Mouse (Mus musculus) layer of hippocampus, adult 18-20 months (tissue): ENCODE data around the gene Mrpl53. TPM values are rescaled to one million over a fixed set of nuclear protein-coding genes. Genes with fewer than 3 reads are reported as not detected.

Experiments
- DNase-seq, 2 experiments: peaks; one replicate each; pipeline ENCODE4 v3.0.0; 2022; ENCODE audit warnings: low spot score in 2 of 2
- total RNA-seq, 2 experiments: library from RNA; stranded (reverse); gene quantifications; 2 replicates each; pipeline ENCODE4 v1.2.3; 2021

The Mrpl53 gene
- total RNA-seq, 2 experiments from 2014 or later = 58.4 to 69.3 TPM

DNA sequence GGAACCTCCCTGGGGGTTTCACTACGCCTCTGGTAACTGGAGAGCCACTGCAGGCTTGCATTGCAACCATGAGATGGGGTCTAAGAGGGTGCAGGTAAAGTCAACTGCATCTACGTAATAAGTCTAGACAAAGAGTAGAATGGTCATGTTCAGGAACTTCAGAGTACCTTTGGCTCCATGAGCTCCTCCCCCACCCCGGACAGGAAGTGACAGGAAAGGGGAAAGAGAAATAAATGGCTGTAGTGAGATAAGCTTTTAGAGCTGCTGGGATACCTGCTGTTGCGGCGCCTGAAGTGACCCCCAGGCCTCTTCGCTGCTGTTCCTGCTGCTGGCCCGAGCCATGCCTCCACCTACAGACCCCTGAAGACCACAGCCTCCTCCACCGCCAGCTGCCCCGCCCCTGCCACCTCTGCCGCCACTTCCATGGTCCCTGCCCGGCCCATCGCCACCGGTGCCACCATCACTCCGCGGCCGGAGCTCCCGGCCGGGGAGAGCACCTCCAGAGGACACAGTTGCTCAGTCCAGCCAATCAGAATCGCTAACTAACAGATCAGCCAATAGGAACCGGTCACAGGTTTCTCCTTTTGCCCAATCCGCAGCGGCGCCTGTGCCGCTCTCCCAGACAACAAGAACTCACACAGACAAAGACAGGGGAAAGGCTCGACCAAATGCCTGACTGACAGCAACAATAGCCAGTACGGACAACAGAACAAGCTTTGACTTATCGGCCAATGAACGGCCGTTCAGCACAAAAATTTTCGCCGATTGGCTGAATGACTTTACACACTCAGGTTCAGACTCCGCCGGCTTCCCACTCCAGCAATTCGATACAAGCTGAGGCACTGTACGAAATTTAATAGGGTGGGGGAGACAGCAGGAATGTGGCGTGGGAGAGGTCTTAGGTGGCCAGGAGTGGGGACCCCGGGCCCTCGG lies 12.4 kb downstream of the Mrpl53 start, which contains the start of gene Wbp1:
TSS of gene Wbp1 (minus strand) at position 630 of the 933 bp plus-strand sequence.
- DNase-seq = peak; percentile 97 to 99

DNA sequence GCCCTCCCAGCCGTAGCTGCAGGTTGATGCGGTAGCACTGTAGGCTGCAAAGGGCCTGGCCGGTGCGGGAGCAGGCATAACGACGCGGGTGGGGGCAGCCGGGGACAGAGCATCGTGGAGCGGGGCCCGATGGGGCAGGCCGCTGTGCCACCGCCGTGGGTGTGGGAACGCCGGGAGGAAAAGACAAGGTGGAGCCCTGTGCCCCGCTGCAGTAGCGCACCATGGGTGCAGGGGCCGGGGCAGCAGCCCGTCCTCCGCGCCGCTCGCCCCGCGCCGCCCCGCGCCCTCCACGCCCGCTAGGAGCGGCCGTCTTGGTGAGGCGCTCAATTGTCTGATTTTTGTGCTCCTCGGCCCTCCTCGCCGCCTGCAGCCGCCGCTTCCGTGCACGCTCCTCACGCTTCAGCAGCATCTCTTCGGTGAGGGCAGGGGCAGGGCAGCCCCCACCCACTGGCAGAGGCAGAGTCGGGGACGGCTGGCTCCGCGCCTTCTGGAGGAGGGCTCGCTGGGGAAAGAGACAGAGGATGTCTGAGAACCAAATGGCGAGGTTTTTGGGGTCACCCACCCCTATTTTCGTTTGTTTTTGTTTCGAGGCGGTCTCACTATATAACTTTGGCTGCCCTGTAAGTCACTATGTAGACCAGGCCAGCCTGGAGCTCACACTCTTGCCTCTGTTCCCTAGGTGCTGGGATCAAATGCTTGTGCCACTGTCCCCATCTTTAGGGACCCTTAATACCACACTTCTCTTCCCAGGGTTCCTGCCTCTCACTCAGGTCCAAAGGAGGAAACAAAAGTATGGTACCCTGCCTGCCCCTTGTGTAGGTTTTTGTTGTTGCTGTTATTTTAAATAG lies 13.2 kb downstream of the Mrpl53 start:
- no peak for DNase-seq

DNA sequence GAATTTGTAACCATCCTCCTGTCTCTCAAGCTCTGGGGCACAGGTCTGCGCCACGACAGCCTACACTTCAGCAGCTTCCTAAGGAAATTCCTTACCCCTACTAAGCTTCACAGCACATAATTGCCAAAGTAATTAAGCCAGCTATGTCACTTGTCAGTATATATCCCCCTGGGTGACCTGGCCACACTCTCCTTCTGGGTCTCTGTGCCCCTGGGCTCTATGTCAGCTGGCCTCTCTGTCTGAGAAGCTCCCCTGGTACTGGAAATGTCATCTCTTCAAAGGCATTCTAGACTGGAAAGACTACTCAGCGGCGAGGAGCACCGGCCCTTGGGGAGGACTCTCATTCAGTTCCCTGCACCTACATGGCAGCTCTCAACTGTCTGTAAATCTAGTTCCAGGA lies 14.1 kb downstream of the Mrpl53 start:
- DNase-seq = no peak

DNA sequence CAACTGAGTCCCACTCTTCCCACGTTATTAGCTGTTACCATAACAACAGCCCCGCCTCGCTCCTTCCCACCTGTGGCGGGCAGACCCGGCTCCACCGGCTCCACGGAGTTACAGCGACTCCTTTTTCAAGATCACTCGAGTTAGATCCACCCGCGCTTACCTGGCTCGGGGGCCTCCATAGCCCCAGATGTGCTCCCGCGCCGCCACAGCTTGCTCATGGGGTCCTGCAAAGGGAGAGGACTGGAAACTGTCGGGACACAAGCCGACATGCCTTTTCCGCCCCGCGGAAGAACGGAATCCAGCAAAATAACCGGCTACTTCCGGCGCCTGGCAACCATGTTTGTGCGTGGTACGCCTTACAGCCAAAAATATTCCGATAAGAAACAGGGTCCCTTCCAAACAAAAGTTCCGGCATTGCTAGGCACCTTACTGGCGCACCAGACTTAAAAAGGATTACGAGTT lies 16.0 kb downstream of the Mrpl53 start:
- DNase-seq = peak; percentile 82 to 93

DNA sequence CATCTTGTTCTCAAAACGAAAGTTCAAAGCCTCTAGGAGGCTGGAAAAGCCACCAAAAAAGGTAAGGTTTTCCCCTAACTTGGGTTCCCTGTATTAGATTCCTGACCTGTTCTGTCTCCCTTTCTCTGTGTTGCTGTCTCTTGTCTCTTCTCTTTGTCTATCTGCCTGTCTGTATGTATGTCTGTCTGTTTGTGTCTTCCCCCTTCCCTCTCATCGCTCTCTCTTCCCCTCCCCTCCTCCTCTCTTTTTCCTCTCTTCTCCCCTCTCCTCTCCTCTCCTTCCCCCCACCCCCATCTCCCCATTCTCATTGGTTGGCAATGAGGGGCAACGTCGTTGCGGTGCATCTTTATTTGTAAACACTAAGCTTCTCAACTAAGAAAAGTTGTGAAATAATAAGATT lies 16.5 kb downstream of the Mrpl53 start, which contains the start of gene Ino80b:
TSS of gene Ino80b (minus strand) at position 101 of the 400 bp plus-strand sequence.
- DNase-seq = no peak

DNA sequence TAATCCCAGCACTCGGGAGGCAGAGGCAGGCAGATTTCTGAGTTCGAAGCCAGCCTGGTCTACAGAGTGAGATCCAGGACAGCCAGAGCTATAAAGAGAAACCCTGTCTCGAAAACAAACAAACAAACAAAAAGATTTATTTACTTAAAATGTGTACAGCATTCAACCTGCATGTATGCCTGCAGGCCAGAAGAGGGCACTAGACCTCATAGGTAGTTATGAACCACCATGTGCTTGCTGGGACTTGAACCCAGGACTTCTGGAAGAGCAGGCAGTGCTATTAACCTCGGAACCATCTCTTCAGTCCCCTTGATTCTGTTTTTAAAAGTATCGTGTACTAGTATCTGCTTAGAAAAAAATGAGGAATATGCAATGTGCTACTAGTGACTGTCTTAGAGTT lies 18.6 kb downstream of the Mrpl53 start:
- no peak for DNase-seq

DNA sequence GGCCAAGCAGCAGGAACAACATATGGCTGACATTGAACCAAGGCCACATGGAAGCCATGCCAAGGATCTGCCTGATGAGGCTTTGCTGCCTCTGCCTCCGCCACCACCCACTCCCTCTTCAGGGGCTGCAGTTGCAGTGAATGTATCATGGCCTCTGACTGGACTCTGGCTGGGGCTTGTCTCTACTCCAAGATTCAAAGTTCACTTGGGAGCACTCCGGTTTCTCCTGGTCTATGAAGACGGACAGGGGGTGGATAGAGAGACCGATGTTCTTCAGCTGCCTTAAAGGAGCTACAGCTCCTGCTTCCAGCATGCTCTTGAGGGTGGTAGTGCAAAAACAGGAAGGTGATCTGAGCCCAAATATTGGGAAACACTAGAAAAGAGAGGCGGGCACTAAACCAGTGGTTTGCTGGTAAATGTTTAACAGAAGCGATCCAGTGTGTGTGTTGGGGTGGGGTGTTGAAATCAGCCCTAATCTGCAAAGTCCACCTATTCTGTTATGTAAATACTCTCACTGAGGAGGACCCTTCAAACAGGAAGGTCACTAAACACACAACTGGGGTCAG lies 22.7 kb downstream of the Mrpl53 start:
- no peak for DNase-seq

DNA sequence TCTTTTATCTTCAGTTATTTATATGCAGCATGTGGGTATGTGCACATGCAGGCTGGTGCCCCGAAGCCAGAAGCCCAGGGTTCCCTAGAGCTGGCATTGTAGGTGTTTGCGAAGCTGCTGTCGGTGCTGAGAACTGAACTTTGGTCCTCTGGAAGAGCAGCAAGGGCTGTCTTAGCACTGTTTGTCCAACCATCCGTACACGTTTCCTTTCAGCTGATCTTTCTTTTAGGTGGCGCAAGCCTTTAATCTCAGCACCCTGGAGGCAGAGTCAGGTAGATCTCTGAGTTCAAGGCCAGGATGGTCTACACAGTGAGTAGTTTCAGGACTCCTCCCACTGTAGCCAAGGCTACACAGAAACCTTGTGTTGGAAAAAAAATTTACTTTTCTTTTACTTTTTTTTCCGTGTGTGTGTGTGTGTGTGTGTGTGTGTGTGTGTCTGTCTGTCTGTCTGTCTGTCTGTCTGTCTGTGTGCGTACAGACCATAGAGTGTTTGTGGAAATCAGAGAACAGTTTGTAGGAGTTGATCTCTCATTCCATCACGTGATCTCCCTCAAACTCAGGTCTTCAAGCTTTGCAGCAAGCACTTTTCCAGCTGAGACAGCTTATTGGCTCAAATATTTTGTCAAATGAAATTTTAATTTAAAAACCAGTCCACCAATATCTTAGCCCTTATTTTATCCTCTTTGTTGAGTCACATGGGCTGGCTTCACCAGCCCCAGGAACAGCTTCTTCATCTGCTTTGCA lies 23.5 kb downstream of the Mrpl53 start:
- DNase-seq = no peak

DNA sequence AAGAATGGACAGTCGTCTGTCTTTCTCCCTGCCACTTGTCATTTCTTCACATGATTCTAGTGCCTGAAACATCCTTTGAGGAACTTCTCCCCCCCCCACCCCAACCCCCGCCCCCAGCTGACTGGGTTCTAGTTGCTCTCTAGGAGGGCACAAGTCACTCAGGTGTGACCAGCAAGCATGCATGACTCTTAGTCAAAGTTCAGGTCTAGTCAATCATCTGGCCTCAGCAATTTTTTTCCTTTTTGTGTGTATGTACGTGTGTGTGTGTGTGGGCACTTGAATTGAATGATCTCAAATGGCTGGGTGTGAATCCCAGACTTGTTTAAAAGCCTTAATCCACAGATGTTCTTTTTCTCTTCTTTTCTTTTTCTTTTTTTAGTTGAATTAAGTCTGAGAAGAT lies 25.4 kb downstream of the Mrpl53 start:
- no peak for DNase-seq

DNA sequence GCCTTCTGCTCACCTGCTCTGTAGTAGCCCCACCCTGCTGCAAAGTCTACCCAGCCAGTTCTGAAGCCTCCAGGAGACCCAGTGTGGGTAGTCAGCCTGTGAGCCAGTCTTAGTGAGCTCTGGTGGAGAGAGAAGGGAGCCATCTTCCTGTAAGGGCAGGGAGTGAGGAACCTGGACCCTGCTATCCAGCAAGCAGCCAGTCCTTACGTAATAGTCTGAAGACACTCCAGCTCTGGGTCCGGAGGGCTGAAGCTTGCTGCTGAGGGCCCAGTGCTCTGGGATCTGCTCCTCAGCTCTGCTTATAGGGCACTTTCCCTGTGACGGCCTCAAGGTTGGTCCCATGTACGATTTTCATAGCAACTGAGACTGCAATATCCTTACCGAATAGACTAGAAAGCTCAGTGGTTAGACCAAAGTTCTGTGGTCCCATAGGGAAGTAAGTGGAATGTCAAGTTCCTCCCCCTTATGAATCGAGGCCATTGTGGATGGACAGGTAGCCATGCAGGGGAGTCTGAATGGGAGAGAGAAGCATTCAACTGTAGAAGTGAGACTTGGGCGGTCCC lies 26.2 kb downstream of the Mrpl53 start, which contains the start of gene Rtkn:
TSS of gene Rtkn (plus strand) at position 513 of the 563 bp plus-strand sequence.
- DNase-seq = no peak

DNA sequence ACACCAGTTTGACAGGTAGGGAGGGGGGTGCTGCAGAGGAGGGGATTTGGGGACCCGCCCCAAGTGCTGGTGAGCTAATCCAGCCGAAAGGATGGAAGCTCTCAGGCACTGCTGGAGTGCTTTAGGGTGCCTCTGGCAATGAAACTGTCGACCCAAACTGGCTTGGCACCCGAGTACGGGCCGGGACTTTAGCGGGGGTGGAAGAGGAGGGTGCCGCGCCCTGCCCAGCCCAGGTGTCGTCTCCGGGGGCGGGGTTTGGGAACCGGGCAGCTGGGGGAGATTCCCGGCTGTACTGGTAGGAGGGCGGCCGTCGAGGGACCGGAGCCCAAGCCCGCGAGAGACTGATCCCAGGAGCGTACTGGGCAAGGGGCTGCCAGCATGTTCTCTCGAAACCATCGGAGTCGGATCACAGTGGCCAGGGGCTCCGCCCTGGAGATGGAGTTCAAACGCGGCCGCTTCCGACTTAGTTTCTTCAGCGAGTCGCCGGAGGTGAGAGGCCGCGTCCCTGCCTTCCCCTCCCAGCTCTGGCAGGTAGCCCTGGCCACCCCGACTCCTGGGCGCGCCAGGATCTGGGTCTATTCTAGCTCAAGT lies 26.8 kb downstream of the Mrpl53 start:
- DNase-seq = no peak

DNA sequence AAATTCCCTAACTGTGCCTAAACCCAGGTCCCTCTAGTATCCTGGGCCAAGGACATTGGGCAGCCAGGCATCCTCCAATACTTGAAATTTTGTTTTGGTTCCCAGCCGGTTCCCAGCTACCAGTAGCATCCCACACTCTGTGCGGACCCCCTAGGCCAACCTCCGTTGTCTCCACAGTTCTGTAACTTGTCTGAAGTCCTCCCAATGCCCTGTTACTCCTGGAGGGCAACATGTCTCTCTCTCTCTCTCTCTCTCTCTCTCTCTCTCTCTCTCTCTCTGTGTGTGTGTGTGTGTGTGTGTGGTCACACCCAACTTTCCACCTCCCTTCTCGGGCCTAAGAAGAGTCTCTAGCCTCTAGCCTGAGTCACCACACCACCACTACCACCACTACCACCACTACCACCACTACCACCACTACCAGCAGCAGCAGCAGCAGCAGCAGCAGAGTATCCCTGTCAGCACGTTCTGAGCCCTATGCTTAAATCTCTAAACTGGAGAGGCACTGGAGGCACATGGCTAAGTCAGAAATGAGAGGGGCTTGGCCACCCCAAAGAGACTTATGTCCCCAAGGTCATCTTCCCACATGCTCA lies 27.5 kb downstream of the Mrpl53 start:
- DNase-seq = no peak

DNA sequence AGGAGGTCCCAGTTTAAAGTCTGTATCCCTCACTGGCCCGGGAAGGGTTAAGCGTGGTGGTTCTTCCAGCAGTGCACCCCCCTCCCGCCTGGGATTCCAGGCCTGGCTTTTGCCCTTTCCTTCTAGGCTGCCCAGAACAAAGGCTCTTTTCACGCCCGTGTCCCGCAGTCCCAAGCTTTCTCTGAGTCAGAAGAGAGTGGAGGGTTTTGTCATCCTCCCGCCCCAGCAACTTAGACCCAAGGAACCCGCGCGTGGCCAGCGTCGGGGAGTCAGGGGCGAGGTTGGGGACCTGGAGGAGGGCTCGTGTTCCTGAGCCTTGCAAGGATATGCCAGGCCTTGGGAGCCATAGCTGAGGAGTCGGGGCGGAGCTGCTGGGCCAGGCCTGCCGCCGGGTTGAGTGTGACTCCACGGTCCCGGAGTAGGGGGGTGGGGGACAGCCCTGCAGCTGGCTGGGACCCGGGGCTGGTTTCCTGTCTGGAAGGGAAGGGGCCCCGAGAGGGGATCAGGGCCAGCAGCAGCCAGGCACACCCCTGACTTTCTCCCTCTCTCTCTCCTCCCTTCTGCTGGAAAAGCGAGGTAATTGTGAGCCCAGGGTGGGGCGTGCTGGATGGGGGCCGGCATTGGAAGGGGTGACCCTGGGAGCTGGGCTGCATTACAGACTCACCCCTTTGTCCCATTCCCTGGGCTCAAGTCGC lies 28.2 kb downstream of the Mrpl53 start:
- DNase-seq = no peak

DNA sequence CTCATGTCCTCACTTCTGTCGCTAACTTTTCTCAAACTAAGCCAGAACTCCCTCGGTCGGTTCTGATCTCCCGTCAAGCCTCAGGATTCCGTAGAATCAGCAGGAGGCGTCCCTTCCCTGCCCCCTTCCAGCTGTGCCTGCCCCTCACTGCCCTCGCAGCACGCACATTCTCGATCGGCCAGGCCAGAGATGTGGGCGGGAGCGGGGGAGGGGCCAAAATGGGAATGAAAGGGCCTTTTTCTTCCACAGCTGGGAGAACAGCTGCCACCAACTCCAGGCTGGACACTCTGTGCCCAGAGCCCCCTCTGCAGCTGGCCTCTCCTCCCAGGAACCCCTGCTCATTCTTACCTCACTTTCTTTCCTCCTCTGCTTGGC lies 28.7 kb downstream of the Mrpl53 start:
- DNase-seq = peak in 1 of 2 experiments; percentile 79

DNA sequence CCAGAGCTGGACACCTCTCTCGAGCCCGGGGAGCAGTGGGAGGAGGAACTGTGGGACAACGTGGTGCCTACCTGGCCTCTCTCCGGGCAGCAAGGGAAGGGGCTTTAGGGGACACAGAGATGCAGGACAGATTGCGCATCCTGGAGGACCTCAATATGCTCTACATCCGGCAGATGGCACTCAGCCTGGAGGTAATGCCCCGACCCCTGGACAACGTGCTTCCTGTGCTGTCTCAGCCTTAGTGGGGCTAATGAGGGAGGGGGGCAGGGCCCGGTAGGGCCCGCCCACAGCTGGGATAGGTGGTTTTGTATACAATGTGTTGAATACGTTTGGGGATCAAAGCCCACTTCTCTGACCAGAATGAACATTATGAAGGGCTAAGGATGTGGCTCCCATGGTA lies 29.2 kb downstream of the Mrpl53 start:
- no peak for DNase-seq

DNA sequence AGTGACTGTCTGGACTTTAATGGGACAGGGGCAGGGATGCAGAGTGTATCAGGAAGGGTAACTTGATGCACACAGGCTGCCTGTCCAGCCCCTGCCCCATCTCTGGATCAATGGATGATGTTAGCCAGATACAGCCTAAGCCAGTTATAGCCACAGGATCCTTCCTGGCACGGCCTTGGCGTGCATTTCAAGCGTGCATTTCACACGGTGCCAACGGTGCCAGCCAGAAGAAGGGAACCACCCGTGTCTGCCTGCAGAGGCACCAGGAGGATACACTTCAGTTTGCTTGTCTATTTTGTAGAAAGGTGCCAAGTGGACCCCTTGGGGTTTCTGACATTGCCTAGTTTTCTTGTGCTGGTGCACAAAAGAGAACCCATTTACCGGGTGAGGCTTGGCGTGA lies 31.2 kb downstream of the Mrpl53 start:
- no peak for DNase-seq

DNA sequence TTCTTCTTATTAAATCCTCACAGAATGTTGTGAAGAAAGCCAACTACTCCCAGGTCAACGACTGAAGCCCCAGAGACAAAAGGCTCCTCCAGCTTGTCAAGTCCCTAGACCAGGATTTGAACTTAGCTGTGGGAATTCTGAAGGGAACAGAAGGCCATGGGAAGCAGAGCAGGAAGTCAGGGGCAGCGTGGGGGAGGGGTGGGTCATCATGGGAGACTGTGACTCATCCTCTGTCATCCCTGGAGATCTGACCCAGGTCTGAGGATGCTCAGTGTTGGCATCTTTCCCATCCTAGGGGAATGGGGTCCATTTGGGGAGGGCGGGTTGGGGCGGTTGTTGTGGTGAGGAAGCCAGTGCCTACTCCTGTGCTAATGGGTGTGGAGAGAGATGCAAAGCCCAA lies 32.8 kb downstream of the Mrpl53 start:
- DNase-seq = no peak

DNA sequence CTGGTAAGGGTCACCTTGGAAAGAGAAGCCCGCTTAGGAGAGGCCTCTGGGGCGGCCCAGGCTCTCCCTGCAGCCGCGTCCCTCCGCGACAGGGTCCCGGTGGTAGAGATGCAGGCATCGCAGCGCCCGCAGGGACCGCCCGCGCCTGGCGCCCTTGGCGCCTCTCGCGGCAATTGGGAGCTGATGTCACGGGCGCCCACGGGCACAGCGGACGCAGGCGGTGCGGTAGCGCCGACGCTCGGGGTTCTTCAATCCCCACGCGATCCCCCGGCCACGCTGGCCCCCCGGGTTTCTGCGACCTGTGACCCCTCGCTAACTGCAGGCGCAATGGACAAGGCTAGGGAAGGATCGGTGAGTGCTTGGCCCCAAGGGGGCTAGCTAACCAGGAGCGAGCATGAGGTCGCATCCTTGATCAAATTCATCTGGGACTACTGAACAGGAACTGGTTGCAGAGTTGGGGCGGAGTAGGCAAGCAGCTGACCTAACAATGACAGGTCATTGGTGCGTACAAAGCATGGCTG lies 33.4 kb downstream of the Mrpl53 start:
- DNase-seq = peak in 1 of 2 experiments; percentile 71

DNA sequence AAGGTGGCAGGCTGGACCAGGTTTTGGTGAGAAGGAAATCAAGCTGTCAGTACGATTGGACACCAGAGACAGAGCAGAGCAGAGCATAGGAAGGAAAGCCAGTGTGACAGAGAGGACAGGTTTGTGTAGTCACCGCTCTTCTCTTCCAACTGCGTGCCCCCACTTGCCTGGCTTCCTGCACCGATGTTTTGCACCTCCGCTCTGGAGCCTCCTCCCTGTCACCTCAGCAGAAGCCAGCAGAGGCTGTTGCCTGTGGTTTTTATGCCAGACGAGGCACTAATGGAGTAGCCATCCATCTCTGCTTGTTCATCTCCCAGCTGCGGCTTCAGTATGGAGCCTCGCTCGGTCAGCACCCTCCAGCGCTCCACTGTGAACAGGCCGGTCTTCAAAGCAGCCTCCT lies 34.0 kb downstream of the Mrpl53 start:
- DNase-seq = peak in 1 of 2 experiments; percentile 50
